Mouse (Mus musculus) stomach, embryonic 14.5 days (tissue): Measurements from ENCODE around the gene Gpat3. TPM values are rescaled to one million over a fixed set of nuclear protein-coding genes. Genes with fewer than 3 reads are reported as not detected.

ENCODE experiments used
- ATAC-seq: fragments of 200-750 bp; cut with Nextera tagmentation; 2 replicates; pipeline ENCODE4 v1.8.0; 2017; ENCODE audit warnings: low read depth, moderate TSS enrichment; ENCODE audit not compliant: insufficient number of reproducible peaks, insufficient read depth, low FRiP score
- H3K27ac ChIP-seq: fragments of 300-500 bp; sonication (generic); 2 replicates; pipeline ENCODE4 v1.5.1; 2014; ENCODE audit warnings: mild to moderate bottlenecking, low read length, moderate library complexity, mixed read lengths
- H3K27me3 ChIP-seq: fragments of 300-500 bp; sonication (generic); 2 replicates; pipeline ENCODE4 v1.6.1; 2014; ENCODE audit warnings: low read length, control low read depth, mixed read lengths; ENCODE audit not compliant: control insufficient read depth, insufficient read depth
- H3K36me3 ChIP-seq: fragments of 300-500 bp; sonication (generic); 2 replicates; pipeline ENCODE4 v1.6.1; 2014; ENCODE audit warnings: mild to moderate bottlenecking, control low read depth, low read length, moderate library complexity, mixed read lengths; ENCODE audit not compliant: control insufficient read depth, insufficient read depth
- H3K4me1 ChIP-seq: fragments of 300-500 bp; sonication (generic); 2 replicates; pipeline ENCODE4 v1.6.1; 2014; ENCODE audit warnings: low read length, control low read depth, mixed read lengths; ENCODE audit not compliant: control insufficient read depth, insufficient read depth
- H3K4me2 ChIP-seq: fragments of 300-500 bp; sonication (generic); replicated peaks from 2 replicates; pipeline ENCODE4 v1.6.1; 2014; ENCODE audit warnings: low read depth, low read length, control low read depth
- H3K4me3 ChIP-seq: fragments of 300-500 bp; sonication (generic); 2 replicates; pipeline ENCODE4 v1.5.1; 2014; ENCODE audit warnings: low read depth, low read length, control low read depth
- H3K9ac ChIP-seq: fragments of 300-500 bp; sonication (generic); replicated peaks from 2 replicates; pipeline ENCODE4 v1.6.1; 2014; ENCODE audit warnings: low read depth, mild to moderate bottlenecking, control low read depth, low read length, moderate library complexity, mixed read lengths
- H3K9me3 ChIP-seq: fragments of 300-500 bp; sonication (generic); 2 replicates; pipeline ENCODE4 v1.6.1; 2016; ENCODE audit warnings: low read depth, low read length, control low read depth; ENCODE audit not compliant: control insufficient read depth
- WGBS: fragments of 180-500 bp; shearing (Covaris S2); extraction: QIAGEN DNeasy Blood & Tissue Kit; methylation state at CpG from one replicate; pipeline ENCODE4 v1.1.7; 2014; 5-methylcytosine and 5-hydroxymethylcytosine counted together
- polyA plus RNA-seq: library from polyadenylated mRNA; unstranded; fragments of >200 nt; fragmentation: Nextera tagmentation; extraction: Ambion mirVana; gene quantifications from 2 replicates; pipeline ENCODE4 v1.2.1, GENCODE M21; 2014

The Gpat3 gene
- polyA plus RNA-seq, 1 experiment from 2014 or later, result 2.0 TPM

GRCm38 (mm10) chr5:100899745-100900489 is 54.4 kb downstream of the Gpat3 start:
- Histone ChIP-seq H3K4me3 (no peak overlapping the region), H3K9ac (no peak overlapping the region), H3K27me3 (no peaks in the 10 kb centered on the region), H3K27ac (no peak overlapping the region), H3K36me3 (no peaks in the 10 kb centered on the region), H3K4me2 (no peak overlapping the region), H3K4me1 (no peaks in the 10 kb centered on the region), H3K9me3 (peaks cover 7% of the 10 kb centered on the region; the same call in 1 of the 2 replicates)
- no peak for ATAC-seq
- WGBS, result 67% methylated on average over 11 of the region's 11 CpGs

GRCm38 (mm10) chr5:100901046-100901445 is 55.5 kb downstream of the Gpat3 start:
- Histone ChIP-seq H3K4me2 (no peak overlapping the region), H3K27ac (no peak overlapping the region), H3K27me3 (no peaks in the 10 kb centered on the region), H3K36me3 (no peaks in the 10 kb centered on the region), H3K9me3 (peaks cover 7% of the 10 kb centered on the region; the same call in 1 of the 2 replicates), H3K4me3 (no peak overlapping the region), H3K9ac (no peak overlapping the region), H3K4me1 (no peaks in the 10 kb centered on the region)
- ATAC-seq, result no peak
- 73% methylated on average over 5 of the region's 5 CpGs for WGBS

- no peak for ATAC-seq
- Histone ChIP-seq H3K4me1 (no peaks in the 10 kb centered on the region), H3K4me2 (no peak overlapping the region), H3K4me3 (no peak overlapping the region), H3K27me3 (no peaks in the 10 kb centered on the region), H3K9me3 (no peaks in the 10 kb centered on the region; the same call in 1 of the 2 replicates), H3K9ac (no peak overlapping the region), H3K27ac (no peak overlapping the region), H3K36me3 (no peaks in the 10 kb centered on the region)
- 77% methylated on average over 7 of the region's 7 CpGs for WGBS
Observed at GRCm38 (mm10) chr5:100908478-100908877, 63.0 kb downstream of the Gpat3 start.

GRCm38 (mm10) chr5:100908901-100909300 is 63.4 kb downstream of the Gpat3 start:
- ATAC-seq, result no peak
- 77% methylated on average over 10 of the region's 10 CpGs for WGBS
- H3K27me3 ChIP-seq, result no peaks in the 10 kb centered on the region

GRCm38 (mm10) chr5:100909691-100910090 is 64.2 kb downstream of the Gpat3 start:
- 70% methylated on average over 11 of the region's 11 CpGs for WGBS
- H3K4me2 ChIP-seq, result no peak overlapping the region
- H3K27ac ChIP-seq, result no peak overlapping the region
- H3K36me3 ChIP-seq, result no peaks in the 10 kb centered on the region
- no peak overlapping the region for H3K4me3 ChIP-seq
- no peaks in the 10 kb centered on the region for H3K4me1 ChIP-seq
- H3K9ac ChIP-seq, result no peak overlapping the region
- ATAC-seq, result no peak
- H3K27me3 ChIP-seq, result no peaks in the 10 kb centered on the region
- no peaks in the 10 kb centered on the region for H3K9me3 ChIP-seq

More at GRCm38 (mm10) chr5:100908901-100909300, 63.4 kb downstream of the Gpat3 start:
- Histone ChIP-seq H3K9me3 (no peaks in the 10 kb centered on the region), H3K9ac (no peak overlapping the region), H3K4me2 (no peak overlapping the region), H3K4me3 (no peak overlapping the region), H3K36me3 (no peaks in the 10 kb centered on the region), H3K27ac (no peak overlapping the region), H3K4me1 (no peaks in the 10 kb centered on the region)

- H3K27me3 ChIP-seq, result no peaks in the 10 kb centered on the region
- H3K4me3 ChIP-seq, result no peak overlapping the region
- ATAC-seq, result no peak
- no peaks in the 10 kb centered on the region for H3K36me3 ChIP-seq
- H3K27ac ChIP-seq, result no peak overlapping the region
- WGBS, result 72% methylated on average over 19 of the region's 19 CpGs
- H3K9ac ChIP-seq, result no peak overlapping the region
- no peaks in the 10 kb centered on the region for H3K9me3 ChIP-seq
- H3K4me2 ChIP-seq, result no peak overlapping the region
- no peaks in the 10 kb centered on the region for H3K4me1 ChIP-seq
Observed at GRCm38 (mm10) chr5:100911502-100912097, 66.1 kb downstream of the Gpat3 start.

- Histone ChIP-seq H3K4me3 (no peak overlapping the region), H3K27me3 (no peaks in the 10 kb centered on the region), H3K36me3 (no peaks in the 10 kb centered on the region), H3K4me2 (no peak overlapping the region), H3K9ac (no peak overlapping the region), H3K27ac (no peak overlapping the region), H3K4me1 (no peaks in the 10 kb centered on the region), H3K9me3 (no peaks in the 10 kb centered on the region)
- ATAC-seq, result no peak
- WGBS, result 82% methylated on average over 7 of the region's 7 CpGs
Observed at GRCm38 (mm10) chr5:100912366-100912765, 66.9 kb downstream of the Gpat3 start.

GRCm38 (mm10) chr5:100913274-100913673 is 67.8 kb downstream of the Gpat3 start:
- no peak overlapping the region for H3K4me3 ChIP-seq
- H3K36me3 ChIP-seq, result no peaks in the 10 kb centered on the region
- no peak overlapping the region for H3K9ac ChIP-seq
- H3K4me1 ChIP-seq, result no peaks in the 10 kb centered on the region
- no peaks in the 10 kb centered on the region for H3K9me3 ChIP-seq
- no peak for ATAC-seq
- H3K27ac ChIP-seq, result no peak overlapping the region
- 55% methylated on average over 9 of the region's 9 CpGs for WGBS
- no peak overlapping the region for H3K4me2 ChIP-seq
- H3K27me3 ChIP-seq, result no peaks in the 10 kb centered on the region
